Mouse (Mus musculus): ENCODE measurements around the gene Tnks1bp1.

GRCm38 (mm10) chr2:85009212-85009611 lies 38.6 kb upstream of the Tnks1bp1 start:
- TF ChIP-seq POLR2A (IDR thresholded peaks at IDR 0.05; ENCODE audit: low read depth, low read length) (no peak), CTCF (IDR thresholded peaks at IDR 0.05; ENCODE audit: extremely low read depth, insufficient read length, insufficient replicate concordance, low read depth, low read length) (no peak)
